Mouse (Mus musculus) forebrain, embryonic 12.5 days (tissue): ENCODE data around the gene Gm4922. TPM values are rescaled to one million over a fixed set of nuclear protein-coding genes. Genes with fewer than 3 reads are reported as not detected.
A peak's percentile ranks its signal among the peaks of the same experiment; 100 is the strongest.

Experiments used
- ATAC-seq: fragments of 200-750 bp; cut with Nextera tagmentation; 2 replicates; pipeline ENCODE4 v1.8.0; 2017; ENCODE audit warnings: moderate TSS enrichment; ENCODE audit not compliant: low FRiP score
- H3K27ac ChIP-seq: fragments of 300-500 bp; sonication (generic); 2 replicates; pipeline ENCODE4 v1.5.1; 2016; ENCODE audit warnings: mild to moderate bottlenecking
- H3K27me3 ChIP-seq: fragments of 300-500 bp; sonication (generic); 2 replicates; pipeline ENCODE4 v1.6.1; 2016; ENCODE audit warnings: mild to moderate bottlenecking
- H3K36me3 ChIP-seq: fragments of 300-500 bp; sonication (generic); replicated peaks from 2 replicates; pipeline ENCODE4 v1.6.1; 2016; ENCODE audit warnings: mild to moderate bottlenecking
- H3K4me1 ChIP-seq: fragments of 300-500 bp; sonication (generic); 2 replicates; pipeline ENCODE4 v1.6.1; 2016
- H3K4me2 ChIP-seq: fragments of 300-500 bp; sonication (generic); 2 replicates; pipeline ENCODE4 v1.6.1; 2016; ENCODE audit warnings: mild to moderate bottlenecking, moderate library complexity
- H3K4me3 ChIP-seq: fragments of 300-500 bp; sonication (generic); replicated peaks from 2 replicates; pipeline ENCODE4 v1.5.1; 2016; ENCODE audit warnings: mild to moderate bottlenecking
- H3K9ac ChIP-seq: fragments of 300-500 bp; sonication (generic); 2 replicates; pipeline ENCODE4 v1.6.1; 2016; ENCODE audit warnings: mild to moderate bottlenecking
- H3K9me3 ChIP-seq: fragments of 300-500 bp; sonication (generic); 2 replicates; pipeline ENCODE4 v1.6.1; 2016
- WGBS: fragments of 180-500 bp; shearing (Covaris S2); methylation state at CpG from one replicate; pipeline ENCODE4 v1.1.7; 2016; 5-methylcytosine and 5-hydroxymethylcytosine counted together
- polyA plus RNA-seq: library from polyadenylated mRNA; unstranded; fragments of >200 nt; fragmentation: Nextera tagmentation; extraction: Ambion mirVana; gene quantifications from 2 replicates; pipeline ENCODE4 v1.2.1, GENCODE M21; 2016

The Gm4922 gene
- 0.17 and 0.22 TPM in 2 replicates for polyA plus RNA-seq

DNA sequence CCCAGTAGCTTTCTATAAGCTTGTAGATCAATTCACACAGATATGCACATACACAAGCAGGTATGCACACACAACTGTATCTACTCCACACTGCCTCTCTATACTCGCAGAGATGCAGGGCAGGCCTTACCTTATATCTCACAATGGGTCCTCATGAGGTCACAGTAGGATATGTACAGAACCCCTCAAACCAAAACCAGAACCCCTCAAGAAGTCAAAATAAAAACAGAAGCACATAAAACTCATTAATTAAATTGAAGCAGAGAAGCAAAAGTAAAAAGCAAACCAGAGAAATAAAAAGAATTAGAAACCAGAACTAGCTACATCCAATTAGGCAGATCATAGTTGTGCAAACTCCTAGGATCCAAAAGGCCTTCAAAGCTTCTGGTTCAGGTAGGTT is at the start of gene Gm4922:
Gene Gm4922 (minus strand): TSS at position 101 of the 400 bp plus-strand sequence.
- ATAC-seq = no peak
- Histone ChIP-seq H3K36me3 (no peaks in the 10 kb centered on the region), H3K4me2 (no peak within 1 kb of the TSS), H3K27ac (no peak within 1 kb of the TSS), H3K4me1 (no peaks in the 10 kb centered on the region), H3K9ac (no peak within 1 kb of the TSS), H3K4me3 (no peak within 1 kb of the TSS), H3K9me3 (no peaks in the 10 kb centered on the region), H3K27me3 (no peaks in the 10 kb centered on the region)
- WGBS = 97% methylated on average over 1 of the region's 1 CpGs

DNA sequence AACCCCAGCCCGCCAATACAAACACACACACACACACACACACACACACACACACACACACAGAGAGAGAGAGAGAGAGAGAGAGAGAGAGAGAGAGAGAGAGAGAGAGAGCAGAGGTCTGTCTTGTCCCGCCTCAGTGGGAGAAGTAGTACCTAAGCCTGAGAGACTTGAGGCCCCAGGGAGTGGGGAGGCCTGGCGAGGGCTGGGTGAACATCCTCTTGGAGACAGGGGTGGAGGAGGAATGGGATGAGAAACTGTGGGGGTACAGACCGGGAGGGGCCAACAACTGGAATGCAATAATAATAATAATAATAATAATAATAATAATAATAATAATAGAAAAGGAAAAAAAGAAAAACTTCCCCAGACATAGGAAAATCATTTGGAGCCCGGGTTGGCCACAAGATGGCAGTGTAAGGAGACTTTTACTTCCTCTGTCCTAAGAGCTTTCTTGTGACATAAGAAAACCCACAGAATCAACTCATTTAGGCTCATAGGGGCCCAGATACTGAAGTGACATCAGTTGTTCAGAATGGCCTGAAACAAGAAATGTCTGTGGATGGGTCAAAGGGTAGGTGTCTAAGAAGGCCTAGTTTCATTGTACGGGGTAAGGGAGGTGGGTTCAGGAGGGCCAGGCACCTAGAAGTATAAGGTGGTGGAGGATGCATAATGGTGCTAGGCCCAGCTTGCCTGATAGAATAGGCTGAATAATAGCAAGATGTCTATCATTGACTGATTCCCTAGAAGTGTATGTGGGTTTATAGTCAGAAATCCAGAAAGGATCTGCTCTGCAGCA is 49.3 kb upstream of the Gm4922 start:
- Histone ChIP-seq H3K36me3 (no peaks in the 10 kb centered on the region), H3K4me3 (no peak overlapping the region), H3K27ac (no peak overlapping the region), H3K4me2 (no peak overlapping the region), H3K9ac (no peak overlapping the region), H3K9me3 (no peaks in the 10 kb centered on the region), H3K4me1 (no peaks in the 10 kb centered on the region), H3K27me3 (no peaks in the 10 kb centered on the region; the same call in 1 of the 2 replicates)
- ATAC-seq = 0 out of 2 replicates have a peak, but pooled peaks have one; percentile 36
- 43% methylated on average over 5 of the region's 6 CpGs for WGBS

DNA sequence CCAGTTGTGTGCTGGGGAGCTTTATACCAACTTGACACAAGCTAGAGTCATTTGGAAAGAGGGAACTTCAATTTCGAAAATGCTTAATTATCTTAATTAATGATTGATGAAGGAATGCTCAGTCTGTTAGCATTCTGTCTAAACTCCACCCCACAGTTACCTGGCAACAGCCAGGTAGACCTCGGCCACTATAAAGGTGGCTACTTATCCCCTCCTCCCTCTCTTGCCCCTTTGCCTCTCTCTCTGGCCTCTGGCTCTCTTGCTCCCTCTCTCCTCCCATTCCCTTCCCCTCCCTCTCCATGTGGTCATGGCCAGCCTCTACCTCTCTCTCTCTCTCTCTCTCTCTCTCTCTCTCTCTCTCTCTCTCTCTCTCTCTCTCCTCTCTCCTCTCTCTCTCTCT is 47.8 kb upstream of the Gm4922 start:
- 58% methylated on average over 2 of the region's 2 CpGs for WGBS
- Histone ChIP-seq H3K36me3 (no peaks in the 10 kb centered on the region), H3K4me3 (no peak overlapping the region), H3K4me2 (no peak overlapping the region), H3K9ac (no peak overlapping the region), H3K9me3 (no peaks in the 10 kb centered on the region), H3K27ac (no peak overlapping the region), H3K27me3 (no peaks in the 10 kb centered on the region; the same call in 1 of the 2 replicates), H3K4me1 (no peaks in the 10 kb centered on the region)
- ATAC-seq = no peak

DNA sequence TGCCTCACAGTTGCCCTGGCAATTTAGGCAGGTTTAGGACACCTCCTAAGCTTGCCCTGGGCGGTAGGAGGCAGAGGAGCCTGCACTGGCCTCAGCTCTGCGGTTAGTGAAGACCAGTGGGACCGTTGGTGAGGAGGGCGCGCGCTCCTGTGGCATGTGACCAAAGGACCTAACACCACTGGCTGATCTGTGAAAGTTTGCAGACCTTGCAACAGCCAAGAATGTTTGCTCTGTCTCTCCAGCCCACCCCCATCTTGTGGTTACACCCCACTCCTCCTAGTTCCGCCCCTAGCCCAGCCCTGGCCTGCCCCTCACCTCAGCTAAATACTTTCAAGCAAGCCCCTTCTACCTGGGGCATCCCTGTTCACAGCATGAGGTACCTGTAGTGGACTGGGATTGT is 45.2 kb upstream of the Gm4922 start:
- Histone ChIP-seq H3K27me3 (no peaks in the 10 kb centered on the region; the same call in 1 of the 2 replicates), H3K36me3 (no peaks in the 10 kb centered on the region), H3K9ac (no peak overlapping the region), H3K27ac (no peak overlapping the region), H3K9me3 (no peaks in the 10 kb centered on the region), H3K4me3 (no peak overlapping the region), H3K4me2 (no peak overlapping the region), H3K4me1 (no peaks in the 10 kb centered on the region)
- 66% methylated on average over 7 of the region's 7 CpGs for WGBS
- no peak for ATAC-seq

DNA sequence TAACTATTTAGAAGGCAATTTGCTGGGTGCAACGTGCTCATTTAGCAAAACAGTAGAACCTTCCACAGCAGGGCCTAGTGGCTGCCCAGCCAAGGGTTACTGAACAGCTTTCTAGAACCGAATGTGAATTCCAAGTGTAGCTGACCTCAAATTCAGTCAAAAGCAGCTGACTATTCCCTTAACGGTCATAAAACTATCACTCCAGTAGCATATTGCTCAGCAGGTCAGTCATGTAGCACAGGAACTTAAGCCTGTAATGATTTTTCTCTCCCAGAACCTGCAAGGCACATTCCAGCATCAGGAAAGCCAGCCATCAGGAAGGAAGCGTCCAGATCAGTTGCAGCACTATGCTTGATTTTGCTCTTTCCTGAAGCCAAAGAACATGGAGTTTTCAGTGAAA is 43.8 kb upstream of the Gm4922 start:
- Histone ChIP-seq H3K9me3 (no peaks in the 10 kb centered on the region), H3K27ac (no peak overlapping the region), H3K4me3 (no peak overlapping the region), H3K4me1 (no peaks in the 10 kb centered on the region), H3K9ac (no peak overlapping the region), H3K4me2 (no peak overlapping the region), H3K36me3 (no peaks in the 10 kb centered on the region), H3K27me3 (no peaks in the 10 kb centered on the region; the same call in 1 of the 2 replicates)
- ATAC-seq = no peak
- 85% methylated on average over 4 of the region's 4 CpGs for WGBS

DNA sequence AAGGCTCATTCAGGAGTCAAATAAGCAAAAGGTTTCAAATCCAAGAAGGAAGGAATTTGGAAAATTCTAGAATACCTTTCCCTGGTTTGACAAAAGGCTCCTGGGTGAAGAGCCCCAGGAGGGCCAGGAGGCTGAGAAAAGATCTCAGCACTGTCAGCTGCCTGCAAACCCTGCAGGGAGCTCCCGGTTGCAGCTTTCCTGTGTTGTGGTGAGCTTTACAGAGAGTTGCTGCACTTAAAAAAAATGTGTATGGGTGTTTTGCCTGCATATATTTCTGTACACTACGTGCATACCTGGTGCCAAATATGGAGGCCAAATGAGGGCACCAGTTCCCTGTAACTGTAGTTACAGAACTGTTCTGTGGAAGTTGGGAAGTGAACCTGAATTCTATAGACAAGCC is 41.3 kb upstream of the Gm4922 start:
- no peaks in the 10 kb centered on the region; the same call in 1 of the 2 replicates for H3K27me3 ChIP-seq
- no peak overlapping the region for H3K9ac ChIP-seq
- no peaks in the 10 kb centered on the region for H3K4me1 ChIP-seq
- H3K27ac ChIP-seq = no peak overlapping the region
- no peak overlapping the region for H3K4me3 ChIP-seq
- H3K36me3 ChIP-seq = no peaks in the 10 kb centered on the region
- no peaks in the 10 kb centered on the region for H3K9me3 ChIP-seq
- WGBS = 33% methylated on average over 2 of the region's 2 CpGs
- no peak overlapping the region for H3K4me2 ChIP-seq
- ATAC-seq = no peak

DNA sequence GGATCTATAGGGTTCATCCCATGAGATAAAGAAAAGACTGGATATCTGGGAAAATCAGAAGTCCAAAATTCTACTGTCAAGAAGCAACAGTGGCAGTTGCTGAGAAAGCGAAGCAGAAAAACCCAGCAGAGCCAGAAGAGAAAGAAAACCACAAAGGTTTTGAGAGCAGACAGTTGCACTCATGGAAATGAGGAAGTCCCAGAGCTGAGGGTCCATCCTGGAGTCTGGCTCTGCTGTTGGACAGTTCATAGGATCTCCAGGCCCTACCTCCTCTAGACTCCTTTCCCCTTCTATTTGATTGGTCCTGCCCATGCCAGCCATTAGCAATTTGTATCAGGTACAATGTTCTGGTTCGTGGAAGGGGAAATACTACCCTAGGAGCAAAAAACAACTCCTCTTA is 39.5 kb upstream of the Gm4922 start:
- Histone ChIP-seq H3K27ac (no peak overlapping the region), H3K4me3 (no peak overlapping the region), H3K9ac (no peak overlapping the region), H3K9me3 (no peaks in the 10 kb centered on the region), H3K4me1 (no peaks in the 10 kb centered on the region), H3K36me3 (no peaks in the 10 kb centered on the region), H3K4me2 (no peak overlapping the region), H3K27me3 (no peaks in the 10 kb centered on the region)
- ATAC-seq = no peak
- 84% methylated on average over 2 of the region's 2 CpGs for WGBS

DNA sequence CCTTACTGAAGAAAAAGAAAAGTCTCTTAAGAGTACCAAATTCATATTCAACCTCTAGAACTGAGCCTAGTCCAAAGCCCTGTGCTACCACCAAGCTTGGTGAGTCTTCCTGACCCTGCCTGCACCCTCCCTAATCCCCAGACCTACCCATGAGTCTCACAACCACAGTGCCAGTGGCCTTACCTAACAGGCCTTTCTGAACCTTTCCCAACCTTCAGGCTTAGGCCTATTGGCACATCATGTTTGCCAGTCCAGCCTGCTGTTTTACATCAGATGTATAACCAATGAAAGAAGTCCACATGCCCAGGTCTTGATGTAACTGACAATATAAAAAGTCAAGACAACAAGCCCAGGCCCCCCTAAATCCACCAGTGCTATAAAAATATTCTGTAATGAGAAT is 38.5 kb upstream of the Gm4922 start:
- no peak for ATAC-seq
- Histone ChIP-seq H3K36me3 (no peaks in the 10 kb centered on the region), H3K4me2 (no peak overlapping the region), H3K27me3 (no peaks in the 10 kb centered on the region), H3K4me1 (no peaks in the 10 kb centered on the region), H3K9me3 (no peaks in the 10 kb centered on the region), H3K27ac (no peak overlapping the region), H3K4me3 (no peak overlapping the region), H3K9ac (no peak overlapping the region)

DNA sequence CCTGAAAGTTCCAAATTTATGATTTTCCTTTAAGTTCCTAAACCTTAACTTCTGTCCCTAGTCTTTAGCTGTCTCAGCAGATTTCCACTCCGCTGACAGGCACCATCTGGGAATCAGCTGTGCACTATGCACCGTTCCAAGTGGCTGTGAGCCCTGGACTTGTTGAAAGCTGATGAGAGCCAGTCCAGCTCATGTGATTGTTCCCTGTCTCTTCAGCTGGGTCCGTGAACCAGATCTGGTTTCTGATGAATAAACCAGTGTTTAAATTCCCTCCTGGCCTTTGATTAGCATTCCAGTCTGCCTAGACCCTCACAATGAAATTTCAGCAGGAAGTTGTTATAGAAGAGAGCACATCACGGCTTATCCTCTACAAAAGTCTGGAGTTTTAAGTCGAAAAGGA is 30.0 kb upstream of the Gm4922 start:
- Histone ChIP-seq H3K27ac (no peak overlapping the region), H3K4me2 (no peak overlapping the region), H3K36me3 (no peaks in the 10 kb centered on the region), H3K4me1 (no peaks in the 10 kb centered on the region), H3K9me3 (no peaks in the 10 kb centered on the region), H3K9ac (no peak overlapping the region), H3K27me3 (no peaks in the 10 kb centered on the region), H3K4me3 (no peak overlapping the region)
- no peak for ATAC-seq
- 49% methylated on average over 5 of the region's 5 CpGs for WGBS

DNA sequence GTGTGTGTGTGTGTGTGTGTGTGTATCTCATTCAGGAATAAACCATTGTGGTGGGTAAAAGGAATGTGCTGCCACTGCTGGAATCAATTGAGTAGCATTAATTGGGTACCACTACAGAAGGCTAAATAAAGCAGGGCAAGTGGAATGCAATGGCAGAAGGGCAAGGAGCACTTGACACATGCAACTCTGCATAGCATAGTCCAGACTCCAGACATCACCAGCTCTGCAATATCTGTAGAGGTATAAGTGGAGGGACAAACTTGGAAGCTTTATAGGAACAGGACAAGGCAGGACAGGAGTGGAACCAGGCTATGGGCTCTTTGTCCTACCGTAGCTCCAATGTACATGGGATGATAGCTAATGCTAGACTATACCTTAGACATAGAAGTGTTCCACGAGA is 25.2 kb upstream of the Gm4922 start:
- 80% methylated on average over 2 of the region's 2 CpGs for WGBS
- Histone ChIP-seq H3K36me3 (no peaks in the 10 kb centered on the region), H3K27me3 (no peaks in the 10 kb centered on the region), H3K27ac (no peak overlapping the region), H3K9me3 (no peaks in the 10 kb centered on the region), H3K4me3 (no peak overlapping the region), H3K4me2 (no peak overlapping the region), H3K4me1 (no peaks in the 10 kb centered on the region), H3K9ac (no peak overlapping the region)
- ATAC-seq = no peak

DNA sequence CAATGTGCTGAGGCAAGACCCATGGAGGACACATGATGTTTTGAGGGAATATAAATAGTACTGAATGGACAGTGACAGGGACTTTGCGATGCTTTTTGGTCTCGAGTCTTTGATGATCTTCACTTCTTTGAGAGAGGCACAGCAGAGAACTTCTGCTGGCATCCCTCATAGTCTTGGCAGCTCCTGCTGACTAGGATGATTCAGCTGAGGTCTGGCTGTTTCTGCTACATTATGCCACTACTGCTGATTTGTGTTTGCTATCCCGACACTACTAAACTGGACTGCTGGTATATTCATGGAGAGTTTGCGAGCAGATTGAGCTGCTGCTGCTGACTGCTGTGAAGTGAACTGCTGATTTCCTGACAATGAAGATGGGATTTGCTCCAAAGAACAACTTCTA is 3.5 kb upstream of the Gm4922 start:
- Histone ChIP-seq H3K36me3 (no peaks in the 10 kb centered on the region), H3K27ac (no peak overlapping the region), H3K4me1 (no peaks in the 10 kb centered on the region), H3K27me3 (no peaks in the 10 kb centered on the region), H3K9me3 (no peaks in the 10 kb centered on the region), H3K9ac (no peak overlapping the region), H3K4me3 (no peak overlapping the region), H3K4me2 (no peak overlapping the region)
- no peak for ATAC-seq
- WGBS = 90% methylated on average over 4 of the region's 4 CpGs

DNA sequence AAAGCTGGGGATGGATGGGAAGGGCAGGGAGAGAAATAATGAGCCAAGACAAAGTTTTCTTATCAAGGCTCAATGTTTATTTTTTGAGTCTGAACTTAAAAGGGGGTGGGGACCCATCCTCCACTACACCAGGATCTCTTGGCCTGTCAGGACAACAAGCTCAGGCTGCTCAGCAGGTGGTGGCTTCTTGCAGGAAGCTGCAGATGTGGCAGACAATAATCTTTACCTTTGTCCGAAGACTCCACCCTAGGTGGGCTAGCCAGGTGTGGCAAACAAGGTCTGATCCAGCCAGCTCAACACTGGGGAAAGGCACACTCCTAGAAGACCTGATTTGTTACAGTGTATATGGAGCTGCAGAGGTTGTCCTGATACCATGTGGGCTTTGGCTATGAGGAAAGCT is 2.0 kb upstream of the Gm4922 start:
- Histone ChIP-seq H3K4me3 (no peak overlapping the region), H3K27me3 (no peaks in the 10 kb centered on the region), H3K27ac (no peak overlapping the region), H3K4me1 (no peaks in the 10 kb centered on the region), H3K9ac (no peak overlapping the region), H3K9me3 (no peaks in the 10 kb centered on the region), H3K4me2 (no peak overlapping the region), H3K36me3 (no peaks in the 10 kb centered on the region)
- no peak for ATAC-seq
- 83% methylated on average over 1 of the region's 1 CpGs for WGBS

DNA sequence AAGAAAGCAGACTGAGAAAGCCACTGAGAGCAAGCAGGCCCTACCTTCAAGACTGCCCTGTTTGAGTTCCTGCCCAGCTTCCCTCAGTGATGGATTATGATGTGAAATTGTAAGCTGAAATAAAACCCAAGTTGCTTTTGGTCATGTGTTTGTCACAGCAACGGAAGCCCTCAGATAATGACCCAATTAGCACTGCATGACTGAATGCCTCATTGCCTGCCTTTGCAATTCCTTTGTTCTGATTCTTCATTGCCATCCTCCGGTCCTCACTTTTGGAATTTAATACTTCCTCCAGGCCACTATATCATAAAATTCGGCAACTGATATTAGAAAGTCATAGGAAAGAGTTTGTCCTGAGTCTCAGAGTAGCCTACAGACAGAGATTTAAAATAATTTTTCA is 9.0 kb downstream of the Gm4922 start:
- Histone ChIP-seq H3K4me2 (no peak overlapping the region), H3K4me3 (no peak overlapping the region), H3K36me3 (no peaks in the 10 kb centered on the region), H3K27ac (no peak overlapping the region), H3K27me3 (no peaks in the 10 kb centered on the region), H3K9ac (no peak overlapping the region), H3K9me3 (no peaks in the 10 kb centered on the region), H3K4me1 (no peaks in the 10 kb centered on the region)
- 24% methylated on average over 3 of the region's 3 CpGs for WGBS
- ATAC-seq = no peak
